Mouse (Mus musculus) small intestine, adult 2 months (tissue): ENCODE data around the gene Mgarp.

Experiments used
- CTCF ChIP-seq: fragments of 200-500 bp; IDR thresholded peaks from 2 replicates; pipeline ENCODE4 v1.5.1; 2012; ENCODE audit warnings: low read depth, mild to moderate bottlenecking, control low read depth, inconsistent platforms, low read length, moderate library complexity, mixed read lengths; ENCODE audit not compliant: insufficient replicate concordance, insufficient read length; ENCODE audit errors: extremely low read depth
- POLR2A ChIP-seq: fragments of 200-500 bp; IDR thresholded peaks from 2 replicates; pipeline ENCODE4 v1.6.1; 2012; ENCODE audit warnings: low read depth, mild to moderate bottlenecking, control low read depth, inconsistent platforms, low read length, moderate library complexity

DNA sequence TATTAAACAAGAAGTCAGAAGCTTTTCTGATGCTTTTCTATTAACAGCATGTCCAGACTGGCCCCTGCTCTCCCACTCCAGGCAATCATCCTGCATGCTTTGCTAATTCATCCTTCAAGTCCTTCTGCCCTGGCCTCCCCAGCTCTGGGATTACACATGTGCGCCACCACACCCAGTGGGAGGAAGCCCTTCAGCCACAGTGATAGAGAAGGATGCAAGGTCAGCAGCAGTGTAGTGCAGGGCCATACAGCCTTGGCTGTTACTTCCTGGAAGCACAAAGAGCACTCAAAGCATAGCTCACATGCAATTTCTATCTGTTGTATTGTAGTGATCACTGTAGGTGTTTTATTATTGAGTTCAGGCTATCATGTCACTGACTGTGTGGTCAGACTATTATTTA, 16.7 kb upstream of the Mgarp start:
- no peak for TF ChIP-seq POLR2A
- TF ChIP-seq CTCF = no peak
